Mouse (Mus musculus) adrenal gland, postnatal 14 days (tissue): Measurements from ENCODE around the gene Nr1i2. TPM values are rescaled to one million over a fixed set of nuclear protein-coding genes. Genes with fewer than 3 reads are reported as not detected.
A peak's percentile ranks its signal among the peaks of the same experiment; 100 is the strongest.
"Not testable (repeated sequence)": the region's sequence is repeated elsewhere in the genome, so short reads cannot be mapped to it uniquely, and the experiment has no call there.

Experiments used
- DNase-seq: peaks from one replicate; pipeline ENCODE4 v3.0.0; 2021; ENCODE audit warnings: mixed read lengths
- total RNA-seq: library from RNA; stranded (reverse); gene quantifications from 2 replicates; pipeline ENCODE4 v1.2.3, GENCODE M21; 2021

Gene Nr1i2
- total RNA-seq, 1 experiment from 2014 or later = 5.3 TPM

DNA sequence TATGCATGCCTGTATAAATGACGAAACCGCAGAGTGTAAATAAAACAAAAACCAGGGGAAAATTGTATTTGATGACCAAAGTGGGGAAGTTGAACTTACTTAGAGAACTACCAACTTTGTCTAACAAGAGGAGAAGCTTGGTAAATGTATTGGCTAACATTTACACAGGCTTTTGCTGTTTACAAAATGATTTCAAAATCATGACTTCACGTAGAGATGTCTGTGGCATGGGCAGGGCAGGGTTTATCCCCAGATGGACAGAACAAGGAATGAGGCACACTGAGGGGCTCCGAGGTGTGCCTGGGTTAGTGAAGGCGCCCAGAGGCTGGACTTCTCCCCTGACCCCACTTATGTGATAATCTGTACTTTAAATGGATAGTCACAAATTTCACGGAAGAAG lies 7.3 kb downstream of the Nr1i2 start:
- no peak for DNase-seq

DNA sequence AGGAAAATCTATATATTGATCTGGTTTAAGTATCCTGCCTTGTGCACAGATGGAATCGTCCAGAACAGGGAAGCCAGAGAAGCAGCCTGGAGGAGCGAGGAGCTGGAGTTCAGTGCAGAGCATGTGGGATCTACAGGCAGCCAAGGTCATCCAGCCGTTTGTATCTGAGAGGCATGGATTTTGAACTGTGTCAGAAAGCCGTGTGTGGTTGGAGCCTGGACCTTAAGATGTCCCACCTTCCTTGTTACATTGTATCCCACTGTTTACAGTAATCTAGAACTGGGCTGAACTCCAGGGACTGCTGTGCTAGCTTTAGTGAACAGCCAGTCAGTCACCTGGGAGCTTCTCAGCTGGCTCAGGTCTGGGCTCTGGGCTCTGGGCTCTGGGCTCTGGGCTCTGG lies 8.1 kb downstream of the Nr1i2 start:
- no peak for DNase-seq

DNA sequence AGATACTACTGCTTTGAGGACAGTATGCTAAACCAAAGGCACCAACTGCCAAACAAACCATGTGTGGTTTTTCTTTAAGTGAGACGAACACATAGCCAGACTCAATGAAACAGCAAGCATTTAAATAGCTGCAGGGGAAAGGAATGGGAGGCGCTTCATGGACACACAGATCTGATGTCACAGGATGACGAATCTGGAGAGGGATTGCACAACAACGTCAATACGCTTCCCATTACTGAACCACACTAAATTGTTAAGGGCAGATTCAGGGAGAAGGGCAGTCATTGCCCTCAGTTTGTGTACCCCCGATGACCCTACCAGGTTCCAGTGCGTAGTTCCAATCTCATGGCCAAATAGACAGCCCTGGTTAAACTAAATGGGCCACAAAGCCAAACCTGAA lies 8.8 kb downstream of the Nr1i2 start:
- DNase-seq = peak; percentile 35

DNA sequence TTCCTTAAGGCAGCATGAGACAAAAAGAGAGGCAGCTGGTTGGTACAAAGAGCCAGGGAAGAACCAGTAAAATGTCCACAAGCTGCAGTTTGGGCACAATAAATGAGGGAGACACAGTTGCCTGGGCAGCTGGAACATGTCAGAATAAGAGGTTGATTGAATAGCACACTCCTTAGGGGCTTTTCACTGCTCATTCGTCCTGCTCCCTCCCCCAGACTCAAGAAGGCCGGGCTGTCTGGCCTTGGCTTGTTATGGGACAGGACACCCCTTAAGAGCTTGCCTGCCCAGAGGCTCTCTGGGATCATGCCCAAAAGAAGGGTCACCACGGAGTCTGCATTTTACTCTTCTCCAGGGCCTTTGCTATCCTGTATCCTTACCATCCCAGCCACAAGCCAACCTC lies 11.3 kb downstream of the Nr1i2 start:
- DNase-seq = no peak

DNA sequence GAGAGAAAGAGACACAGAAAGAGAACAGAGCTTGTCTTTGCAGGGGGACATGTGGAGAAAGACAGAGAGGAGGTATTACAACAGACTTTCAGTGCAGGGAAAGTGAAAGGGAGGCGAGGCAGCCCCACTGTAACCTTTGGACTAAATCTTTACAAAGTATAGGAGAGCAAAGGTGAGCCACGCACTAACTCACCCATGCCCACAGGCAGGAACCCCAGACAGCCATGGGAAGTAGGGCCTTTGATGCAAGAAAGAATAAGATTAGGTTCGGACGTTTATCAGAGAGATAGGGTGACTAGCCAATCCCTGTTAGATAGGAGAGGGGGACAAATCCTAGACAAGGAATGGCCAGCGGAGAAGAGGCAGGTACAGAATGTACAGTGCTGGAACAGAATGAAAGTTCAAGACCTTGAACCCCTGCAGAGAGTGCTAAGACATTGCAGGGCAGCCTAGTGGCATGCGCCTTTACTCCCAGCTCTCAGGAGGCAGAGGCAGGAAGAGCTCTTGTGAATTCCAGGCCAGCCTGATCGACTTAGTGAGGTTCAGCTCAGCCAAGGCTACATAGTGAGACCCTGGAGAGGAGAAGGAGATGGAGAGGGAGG lies 12.0 kb downstream of the Nr1i2 start:
- DNase-seq = no peak

DNA sequence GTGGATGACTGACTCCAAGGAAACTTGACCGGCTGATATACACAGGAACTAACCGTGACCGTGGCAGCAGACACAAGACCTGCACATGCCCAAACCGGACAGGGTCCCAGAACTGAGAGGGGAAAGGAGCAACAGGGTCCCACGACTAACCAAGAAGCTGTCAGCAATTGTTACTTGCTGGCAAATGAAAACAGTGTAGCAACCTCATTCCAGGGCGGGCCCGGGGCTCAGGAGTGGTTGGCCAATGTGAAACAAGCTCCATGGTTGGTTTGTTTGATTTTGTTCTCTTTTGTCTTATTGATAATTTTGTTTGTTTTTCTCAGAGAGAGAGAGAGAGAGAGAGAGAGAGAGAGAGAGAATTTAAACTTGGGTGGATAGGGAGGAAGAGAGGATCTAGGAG lies 13.7 kb downstream of the Nr1i2 start:
- no peak for DNase-seq

DNA sequence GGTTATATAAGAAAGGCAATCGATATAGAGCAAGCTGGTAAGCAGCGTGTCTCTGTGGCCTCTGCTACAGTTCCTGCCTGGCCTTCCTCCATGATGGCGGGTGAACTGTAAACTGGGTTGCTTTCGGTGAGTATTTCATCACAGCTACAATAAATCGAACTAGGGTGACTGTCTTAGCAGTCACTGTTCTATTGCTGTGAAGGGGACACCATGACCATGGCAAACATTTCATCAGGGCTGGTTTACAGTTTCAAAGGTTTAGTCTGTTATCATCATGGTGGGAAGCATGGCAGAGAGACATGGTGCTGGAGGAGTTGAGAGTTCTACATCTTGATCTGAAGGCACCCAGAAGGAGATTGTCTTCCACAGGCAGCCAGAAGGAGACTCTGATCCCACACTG lies 14.8 kb downstream of the Nr1i2 start:
- no peak for DNase-seq

DNA sequence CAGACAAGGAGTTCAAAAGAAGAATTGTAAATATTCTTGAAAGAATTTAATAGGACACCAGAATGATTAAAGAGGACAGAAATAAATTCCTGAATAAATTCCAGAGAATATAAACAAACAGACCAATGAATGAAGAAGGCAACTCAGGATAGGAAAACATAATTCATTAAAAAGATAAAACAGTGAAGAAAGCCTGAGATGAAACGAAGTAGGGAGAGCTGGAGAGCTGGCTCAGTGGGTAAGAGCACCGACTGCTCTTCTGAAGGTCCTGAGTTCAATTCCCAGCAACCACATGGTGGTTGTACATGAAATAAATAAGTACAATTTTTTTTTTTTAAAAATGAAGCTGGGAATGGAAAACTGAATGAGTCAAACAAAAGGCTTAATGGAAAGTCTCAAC lies 19.9 kb downstream of the Nr1i2 start:
- no peak for DNase-seq

DNA sequence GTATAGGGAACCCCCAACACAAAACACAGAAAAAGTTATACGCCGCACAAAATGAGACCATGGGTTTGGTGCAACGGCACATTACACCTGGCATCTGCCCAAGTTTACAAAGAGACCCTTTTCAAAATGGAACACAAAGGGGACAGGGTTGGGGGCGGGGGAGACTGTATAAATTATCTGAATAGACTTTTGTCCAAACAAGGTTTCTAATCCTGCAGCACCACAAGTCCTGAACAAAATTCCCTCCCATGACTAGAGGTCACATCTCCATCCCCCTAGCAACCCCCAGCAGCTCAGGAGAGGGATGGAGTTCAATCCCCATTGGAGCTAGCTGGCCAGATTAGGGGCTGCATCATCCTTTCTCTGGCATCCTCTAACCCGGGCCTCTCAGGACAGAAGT lies 22.1 kb downstream of the Nr1i2 start:
- DNase-seq = no peak

DNA sequence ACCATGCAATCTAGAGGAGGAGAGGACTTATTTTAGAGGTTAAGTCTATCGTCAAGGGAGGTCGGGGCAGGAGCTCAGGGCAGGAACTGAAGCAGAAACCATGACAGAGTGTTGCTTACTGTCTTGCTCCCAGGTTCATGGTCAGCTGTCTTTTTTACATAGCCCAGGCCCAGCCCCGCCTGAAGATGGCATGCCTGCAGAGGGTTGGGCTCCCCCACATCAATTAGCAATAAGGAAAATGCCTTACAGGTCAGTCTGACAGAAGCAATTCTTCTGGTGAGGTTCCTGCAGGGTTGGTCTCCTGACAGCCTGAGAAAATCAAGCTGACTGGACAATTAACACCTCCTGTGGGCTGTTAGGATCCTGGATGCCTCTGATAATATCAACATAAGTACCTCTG lies 23.0 kb downstream of the Nr1i2 start:
- no peak for DNase-seq

DNA sequence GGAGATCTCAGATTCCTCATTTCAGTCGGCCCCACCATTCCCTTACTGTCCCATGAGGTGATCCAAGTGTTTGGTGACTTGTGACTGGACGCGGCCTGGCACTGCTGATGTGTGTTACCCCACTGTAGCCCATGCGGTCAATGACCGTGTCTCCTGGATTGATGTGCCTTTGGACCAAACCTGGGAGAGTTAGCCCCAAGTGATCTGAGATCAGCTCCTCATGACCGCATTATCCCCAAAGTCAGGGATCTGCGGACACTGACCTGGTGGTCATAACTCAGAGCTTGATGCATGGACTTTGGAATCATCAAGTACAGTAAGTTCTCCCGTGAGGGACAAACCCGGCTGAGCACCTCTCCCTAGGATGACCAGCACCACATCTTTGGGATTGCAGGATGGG lies 38.7 kb downstream of the Nr1i2 start:
- DNase-seq = no peak

DNA sequence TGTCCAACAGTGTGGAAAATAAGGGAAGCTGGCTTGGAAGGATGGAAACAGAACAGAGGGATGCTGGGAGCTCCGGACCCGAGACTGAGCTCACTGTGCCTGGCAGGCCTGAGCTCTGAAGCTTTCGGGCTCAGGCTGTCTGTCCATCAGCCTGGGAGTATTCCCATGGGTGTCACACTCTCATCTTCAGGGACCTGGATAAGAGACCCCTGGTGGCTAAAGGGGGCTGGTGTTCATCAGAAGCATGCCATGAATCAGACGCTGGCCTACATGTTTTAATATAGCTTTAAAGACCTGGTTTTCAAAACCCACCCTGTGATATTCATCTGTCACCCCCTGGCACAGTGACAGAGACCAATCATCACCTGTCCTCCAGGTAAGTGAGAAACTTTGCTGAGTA lies 39.5 kb downstream of the Nr1i2 start:
- no peak for DNase-seq

DNA sequence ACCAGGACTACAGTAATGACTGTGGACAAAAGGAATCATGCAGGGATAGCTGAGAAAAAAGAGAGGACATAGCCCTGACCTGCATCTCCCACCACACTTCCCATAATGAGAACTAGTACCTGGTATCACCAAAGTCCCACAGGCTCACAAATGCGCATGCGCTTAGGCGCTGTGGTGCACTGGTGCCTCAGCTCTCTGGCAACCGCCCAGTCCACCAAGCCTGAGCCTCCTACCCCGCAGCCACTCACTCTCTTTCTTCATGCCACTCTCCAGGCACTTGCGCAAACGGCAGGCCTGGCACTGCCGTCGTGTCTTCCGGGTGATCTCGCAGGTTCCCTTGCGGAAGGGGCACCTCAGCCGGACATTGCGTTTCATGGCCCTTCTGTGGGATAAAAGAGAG lies 40.6 kb downstream of the Nr1i2 start:
- DNase-seq = peak; percentile 34

DNA sequence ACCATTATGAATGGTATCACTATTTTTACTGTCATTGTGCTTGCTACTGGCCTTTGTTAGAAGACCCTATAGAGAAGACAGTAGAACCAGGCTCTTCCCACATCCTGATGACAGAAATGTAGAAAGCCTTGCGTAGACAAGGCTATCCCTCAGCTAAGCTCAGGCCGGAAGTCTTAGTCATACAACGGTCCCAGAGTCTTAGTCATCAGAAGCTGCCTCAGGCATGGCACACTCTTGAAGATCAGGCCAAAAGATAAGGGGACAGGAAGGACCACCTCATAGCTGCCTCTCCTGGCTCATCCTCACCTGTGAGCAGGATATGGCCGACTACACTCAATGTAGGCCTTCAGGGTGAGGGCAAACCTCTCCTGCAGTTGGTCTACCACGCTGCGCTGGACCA lies 44.2 kb downstream of the Nr1i2 start:
- no peak for DNase-seq

DNA sequence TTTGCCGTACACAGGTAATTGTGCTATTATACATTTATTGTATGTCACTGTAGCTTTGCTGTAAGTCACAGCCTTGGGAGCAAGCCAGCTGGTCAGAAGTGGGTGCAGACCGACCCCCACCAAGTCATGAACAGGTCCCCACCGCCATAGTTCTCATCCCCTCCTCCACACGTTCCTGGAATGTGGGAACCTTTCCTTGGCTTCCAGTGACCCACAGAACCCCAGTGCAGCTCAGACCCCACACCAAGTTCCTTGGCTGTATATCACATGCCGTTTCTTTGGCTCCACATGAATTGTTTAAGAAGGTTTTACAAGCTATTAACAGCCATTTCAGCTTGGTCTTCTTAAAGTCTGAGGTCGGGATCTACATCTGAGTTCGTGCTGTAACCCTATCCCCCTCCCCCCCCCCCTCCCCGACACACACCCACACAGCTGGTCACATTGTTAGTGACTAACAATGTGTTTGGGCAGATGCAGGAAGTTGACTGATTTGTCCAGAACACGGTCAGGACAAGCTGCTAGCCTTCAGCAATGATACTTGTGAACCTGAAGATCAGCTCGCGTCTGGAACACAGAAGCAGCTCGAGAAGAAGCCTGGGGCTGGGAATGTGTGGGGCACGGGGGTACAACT lies 46.2 kb downstream of the Nr1i2 start:
- DNase-seq = no peak

DNA sequence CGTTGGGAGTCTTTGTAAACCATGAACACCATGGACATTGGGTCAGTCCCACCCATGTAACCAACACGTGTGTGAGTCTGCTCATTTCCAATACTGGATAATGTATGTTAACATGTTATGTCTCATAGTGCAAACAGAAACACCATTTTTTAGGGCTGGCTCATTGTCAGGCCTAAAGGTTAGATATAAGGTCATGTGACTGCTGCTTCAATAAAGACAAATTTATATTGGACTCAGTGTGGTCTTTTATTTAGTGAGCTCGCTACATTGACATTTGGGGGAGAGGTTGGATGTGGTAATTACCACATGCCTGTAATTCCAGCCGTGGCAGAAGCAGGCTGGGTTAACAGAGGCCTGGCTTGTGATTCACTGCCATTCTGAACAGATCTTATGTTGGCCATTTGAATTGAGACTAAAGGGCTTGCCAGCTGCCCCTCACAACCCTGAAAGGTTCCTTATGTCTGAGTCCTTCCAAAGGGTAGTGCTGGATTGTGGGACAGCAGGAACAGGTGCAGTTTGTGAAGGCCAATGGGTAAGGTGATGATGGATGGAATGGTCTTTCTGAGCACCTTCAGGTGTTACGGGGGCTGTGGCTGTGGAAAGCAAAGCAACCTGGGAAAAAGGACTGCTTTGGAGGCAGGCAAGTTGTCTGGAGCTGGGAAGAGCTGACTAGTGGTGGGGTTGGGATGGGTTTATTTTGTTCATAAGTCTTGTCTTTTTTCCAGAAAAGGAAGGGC lies 48.6 kb downstream of the Nr1i2 start:
- no peak for DNase-seq

DNA sequence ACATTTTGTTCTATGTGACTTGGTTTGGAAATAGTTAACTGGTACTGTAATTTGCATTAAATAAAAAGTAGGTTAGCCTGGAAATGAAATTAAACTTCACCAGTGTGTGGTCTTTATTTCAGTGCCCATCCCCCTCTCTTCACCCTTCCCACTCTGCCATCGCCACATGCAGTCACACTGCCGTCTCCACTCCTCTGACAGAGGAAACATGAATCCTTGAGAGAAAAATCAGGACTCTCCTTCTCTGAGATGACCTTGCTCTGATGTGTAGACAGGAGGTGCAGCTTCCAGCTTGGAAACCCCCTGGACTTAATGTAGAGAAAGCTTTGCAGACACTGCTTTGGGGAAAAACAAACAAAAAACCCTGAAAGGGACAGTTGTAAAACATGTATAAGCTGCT lies 49.2 kb downstream of the Nr1i2 start:
- no peak for DNase-seq

DNA sequence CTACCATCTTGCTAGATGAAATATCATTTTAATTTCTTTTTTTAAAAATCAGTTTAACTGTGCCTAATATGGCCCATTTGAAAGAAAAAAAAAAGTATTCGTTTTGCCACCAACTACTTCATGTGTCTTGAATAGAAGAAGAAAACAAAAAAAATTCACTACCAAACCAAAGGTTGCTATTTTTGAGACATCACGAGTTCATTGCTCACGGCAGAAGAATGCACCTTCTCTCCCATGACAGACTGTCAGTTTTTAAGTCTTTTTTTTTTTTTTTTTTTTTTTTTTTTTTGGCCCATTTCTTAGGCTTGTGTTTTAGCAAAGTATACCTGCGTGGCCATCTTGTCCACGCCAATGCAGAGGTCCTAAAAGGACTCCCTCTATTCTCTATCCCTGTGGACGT lies 50.5 kb downstream of the Nr1i2 start:
- no peak for DNase-seq

DNA sequence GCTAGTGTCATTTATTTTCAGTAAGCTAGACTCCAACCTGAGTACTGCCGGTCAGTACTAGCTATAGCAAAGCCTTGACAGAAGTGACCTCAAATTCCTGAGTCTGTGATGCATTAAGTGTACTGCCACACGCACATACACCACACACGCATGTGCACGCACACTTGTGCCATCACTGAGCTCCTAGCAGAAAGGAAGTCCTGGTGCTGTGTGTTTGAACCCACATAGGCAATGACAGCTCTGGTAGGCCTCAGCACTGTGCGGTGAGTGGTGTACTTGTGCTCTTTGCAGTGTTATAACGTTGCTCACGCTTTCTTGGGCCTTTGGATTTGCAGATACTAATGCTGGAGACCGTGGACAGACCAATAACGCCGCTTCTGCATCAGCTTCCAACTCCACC lies 54.5 kb downstream of the Nr1i2 start:
- no peak for DNase-seq

DNA sequence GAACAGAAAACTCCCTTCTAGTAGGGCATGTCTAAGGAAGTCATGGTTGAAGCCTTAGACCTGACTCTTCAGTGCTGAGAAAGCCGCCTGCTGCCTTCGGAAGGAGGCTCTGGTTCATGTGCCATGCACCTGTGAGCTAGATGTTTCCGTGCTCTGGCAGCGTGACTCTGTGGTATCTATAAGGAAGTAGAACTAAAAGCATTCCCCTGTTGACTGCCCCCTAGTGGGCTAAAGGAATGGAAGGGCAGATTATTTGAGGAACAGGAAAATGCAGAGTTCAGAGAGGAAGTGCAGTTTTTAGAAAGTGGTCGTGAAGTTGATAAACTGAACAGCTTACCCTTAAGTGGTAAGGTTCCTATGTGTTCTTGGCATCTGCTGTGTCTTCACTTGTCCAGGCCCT lies 54.9 kb downstream of the Nr1i2 start:
- DNase-seq = peak; percentile 64

DNA sequence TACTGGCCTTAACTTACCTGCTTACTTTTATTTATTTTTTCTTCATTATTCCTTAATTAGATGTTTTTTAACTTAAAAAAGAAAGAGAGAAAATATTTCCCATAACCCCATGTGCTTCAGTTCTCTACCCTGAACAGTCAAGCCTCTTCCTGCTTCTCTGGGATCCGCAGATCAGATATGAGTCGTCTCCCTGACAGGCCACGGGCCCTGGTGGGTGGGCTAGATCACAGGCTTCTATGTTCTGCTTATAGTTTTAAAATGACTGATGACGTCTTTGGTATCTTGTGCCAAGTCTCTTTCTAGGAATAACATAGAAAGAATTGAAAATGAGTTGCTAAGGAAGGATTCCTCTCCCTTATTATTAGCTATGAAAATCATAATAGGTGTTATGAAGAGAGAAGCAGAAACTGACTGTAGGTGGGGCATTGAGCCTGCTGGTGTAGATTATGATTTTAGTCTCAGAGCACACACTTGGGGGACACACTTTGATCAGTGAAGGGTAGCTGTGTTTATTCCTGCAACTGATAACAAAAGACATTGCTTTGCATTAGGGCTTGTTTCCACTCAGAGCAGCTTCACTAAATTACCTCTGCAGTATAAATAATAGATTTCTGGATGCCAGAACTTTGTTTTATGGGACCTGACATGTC lies 57.6 kb downstream of the Nr1i2 start:
- no peak for DNase-seq

DNA sequence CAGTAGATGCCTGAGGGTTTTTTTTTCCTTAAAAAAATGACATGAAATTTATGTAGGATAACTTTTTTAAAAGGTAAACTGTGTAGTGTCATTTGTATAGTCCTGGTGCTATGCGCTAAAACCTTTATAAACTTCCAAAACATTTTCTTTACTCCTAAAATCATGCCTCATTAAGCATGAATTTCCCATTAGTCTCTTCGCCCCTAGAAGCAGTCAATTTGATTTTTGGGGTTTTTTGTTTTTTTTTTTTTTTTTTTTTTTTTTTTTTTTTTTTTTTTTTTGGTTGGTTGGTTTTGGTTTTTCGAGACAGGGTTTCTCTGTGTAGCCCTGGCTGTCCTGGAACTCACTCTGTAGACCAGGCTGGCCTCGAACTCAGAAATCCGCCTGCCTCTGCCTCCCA lies 72.1 kb downstream of the Nr1i2 start:
- not testable (repeated sequence) for DNase-seq

DNA sequence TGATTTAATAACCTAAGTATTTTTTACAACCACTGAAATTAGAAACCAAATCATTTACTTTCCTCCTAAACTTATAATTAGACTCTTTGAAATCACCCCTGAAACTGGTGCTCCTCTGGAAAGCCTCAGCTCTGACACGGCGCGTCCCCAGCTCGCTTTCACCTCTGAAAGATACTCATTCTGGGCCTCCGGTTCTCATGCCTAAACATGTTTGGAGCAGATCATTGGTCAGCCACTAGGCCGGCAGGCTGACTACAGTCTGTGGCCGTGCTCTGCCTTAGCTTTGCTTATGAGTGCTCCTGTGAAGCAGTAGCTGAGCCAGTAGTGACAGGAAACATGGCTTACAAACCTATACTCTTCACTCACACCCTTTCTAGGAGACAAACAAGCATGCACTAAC lies 89.4 kb downstream of the Nr1i2 start:
- DNase-seq = no peak
